Mouse (Mus musculus): ENCODE results near the gene Hps5.

Hps5 gene

DNA sequence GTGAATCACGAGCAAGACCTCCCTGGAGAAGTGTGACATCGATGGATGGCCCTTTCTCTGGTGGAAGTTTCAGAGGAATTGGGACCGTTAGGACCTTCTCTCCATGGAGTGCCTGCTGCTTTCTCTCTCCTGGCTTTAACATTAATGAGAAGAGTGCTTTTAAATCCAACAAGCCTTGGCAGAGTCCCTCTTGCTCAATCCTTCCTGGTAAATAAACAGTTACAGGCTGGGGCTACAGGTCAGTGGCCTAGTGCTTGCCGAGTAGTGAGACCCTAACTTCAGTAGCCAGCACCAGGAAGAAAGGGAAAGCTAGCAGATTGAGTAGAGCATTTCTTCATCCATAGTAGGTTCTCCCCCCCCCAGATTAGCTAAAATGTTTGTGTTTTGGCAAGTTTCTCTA, 63.4 kb downstream of the Hps5 start, which contains the start of gene Saa4:
Saa4 (minus strand) TSS at position 146 of the 400 bp plus-strand sequence.
- no peak for DNase-seq

DNA sequence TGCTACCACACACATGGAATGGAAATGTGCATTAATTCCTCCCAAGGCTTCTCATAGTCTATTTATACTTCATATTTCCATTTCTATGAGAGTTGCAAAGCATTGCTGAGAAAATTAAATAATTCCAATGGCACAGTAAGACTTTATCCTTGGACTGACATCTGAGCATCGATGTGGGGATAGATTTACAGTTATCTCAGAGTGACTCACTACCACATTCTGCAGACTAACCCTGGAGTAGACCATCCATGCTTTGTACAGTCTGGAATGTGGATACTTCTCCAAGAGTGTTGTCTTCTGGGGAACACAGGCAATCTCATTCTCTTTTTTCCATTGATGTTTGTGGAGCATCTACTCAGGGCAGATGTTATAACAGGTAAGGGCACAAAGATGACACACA, 68.3 kb downstream of the Hps5 start:
- no peak for DNase-seq

GRCm38 (mm10) chr7:46724396-46724795, 71.5 kb downstream of the Hps5 start:
- DNase-seq: no peak

DNA sequence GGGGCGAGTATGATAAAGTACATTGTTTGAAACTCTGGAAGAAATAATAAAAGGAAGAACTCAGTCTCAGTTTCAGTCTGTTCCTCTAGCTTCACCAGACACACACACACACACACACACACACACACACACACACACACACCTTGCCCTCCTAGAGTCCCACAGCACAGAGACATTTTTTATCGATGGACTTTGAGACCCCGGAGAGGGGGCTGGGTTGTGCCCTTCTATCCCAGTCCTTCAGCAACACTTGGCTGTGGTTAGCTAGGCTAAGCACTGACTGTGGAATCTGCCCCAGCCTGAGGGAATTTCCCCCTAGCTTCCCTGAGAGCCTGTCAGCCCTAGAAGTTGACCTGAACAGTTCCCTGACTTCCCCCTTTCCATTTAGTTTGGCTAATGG, 72.0 kb downstream of the Hps5 start:
- peak; percentile 46 for DNase-seq

- DNase-seq: no peak
Measured at GRCm38 (mm10) chr7:46723354-46723753, 72.5 kb downstream of the Hps5 start.

- DNase-seq: no peak
Measured at GRCm38 (mm10) chr7:46720460-46720859, 75.4 kb downstream of the Hps5 start.

GRCm38 (mm10) chr7:46719526-46719925, 76.3 kb downstream of the Hps5 start:
- peak; percentile 24 for DNase-seq

- DNase-seq: no peak
Measured at GRCm38 (mm10) chr7:46718591-46719270, 77.1 kb downstream of the Hps5 start.

- DNase-seq: no peak
Measured at GRCm38 (mm10) chr7:46716897-46717296, 79.0 kb downstream of the Hps5 start.

DNA sequence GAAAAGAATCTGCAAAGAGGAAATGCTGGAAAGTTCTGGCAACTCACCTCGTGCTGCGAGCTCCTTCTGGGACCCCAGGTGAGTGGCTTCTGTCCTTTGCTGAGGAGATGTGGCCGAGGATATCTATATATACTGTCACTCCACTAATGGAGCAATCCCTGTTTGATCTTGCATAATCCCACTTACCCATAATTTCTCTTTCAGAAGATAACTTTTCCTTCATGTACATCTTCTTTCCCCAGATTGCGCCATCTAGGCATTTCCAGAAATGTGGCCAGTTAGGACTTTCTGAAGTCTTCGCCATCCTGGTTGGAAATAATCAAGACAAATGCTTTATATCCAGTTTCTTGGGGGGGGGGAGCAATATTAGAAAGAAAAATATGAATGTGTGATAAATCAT, 80.3 kb downstream of the Hps5 start, which contains the start of gene Saa3:
Saa3 (minus strand) TSS at position 101 of the 400 bp plus-strand sequence.
- no peak for DNase-seq

GRCm38 (mm10) chr7:46714518-46714917, 81.3 kb downstream of the Hps5 start:
- DNase-seq: no peak

DNA sequence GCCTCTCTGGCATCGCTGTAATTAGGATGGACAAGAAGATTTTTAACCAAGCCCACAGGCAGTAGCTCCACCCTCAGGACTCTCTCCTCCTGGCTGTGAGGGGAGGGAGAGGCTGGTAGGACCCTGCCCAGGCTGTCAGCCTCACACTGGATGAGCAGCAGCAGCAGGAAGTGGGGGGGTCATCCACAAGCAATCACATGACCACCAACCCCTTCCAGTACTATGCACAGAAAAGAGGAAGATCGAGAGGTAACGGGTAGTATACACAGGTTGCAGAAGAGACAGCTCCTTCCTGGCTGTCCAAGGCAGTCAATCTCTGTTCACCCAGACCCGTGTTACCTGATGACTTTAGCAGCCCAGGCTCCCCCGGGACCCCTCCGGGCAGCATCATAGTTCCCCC, 83.6 kb downstream of the Hps5 start:
- DNase-seq: no peak
